Mouse (Mus musculus) embryonic stem cell, embryonic (primary cell): ENCODE measurements around the gene Ppp4r4.

Experiments
- CTCF ChIA-PET, 4 experiments: fragments of 300-600 bp in 2 of 4; fragments of 350-600 bp in 2 of 4; sonication (Branson Sonifier 250); formaldehyde crosslinking; loops; one replicate each; lab custom pipeline; 2022; ENCODE audit warnings: inconsistent platforms in 2 of 4; lab: Charles Lee
- POLR2A ChIA-PET, 4 experiments: fragments of 300-600 bp in 2 of 4; fragments of 350-600 bp in 2 of 4; sonication (Branson Sonifier 250); formaldehyde crosslinking; loops; one replicate each; lab custom pipeline; 2022; ENCODE audit warnings: antibody characterized with exemption in 4 of 4, inconsistent platforms in 1 of 4; lab: Charles Lee

Ppp4r4 gene

DNA sequence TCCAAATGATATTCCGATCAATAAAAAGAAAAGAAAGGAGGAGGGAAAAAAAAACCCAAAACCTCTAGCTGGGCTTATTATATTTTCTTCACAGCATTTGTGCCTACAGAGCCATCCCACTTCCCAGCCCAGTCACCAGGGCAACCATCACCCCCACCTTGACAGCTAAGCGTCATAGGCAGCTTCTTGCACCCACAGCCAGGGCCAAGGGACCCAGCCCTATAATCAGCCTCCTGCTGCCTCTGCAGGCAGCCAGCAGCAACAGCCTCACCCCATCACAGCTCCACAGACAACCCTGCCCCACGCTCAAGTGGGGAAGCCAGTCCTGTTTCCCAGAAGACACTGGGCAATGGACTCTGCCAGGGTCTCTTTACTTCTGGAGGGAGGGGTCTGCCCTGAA, 17.7 kb upstream of the Ppp4r4 start:
- POLR2A ChIA-PET: interaction anchor here in 2 of 4 experiments (0.9 to 1.5 kb wide), 3 partner anchors 9 to 89 kb away, joined by 3 to 7 read pairs (median 3); partner anchors contain the start of gene Ddx24 (in 1 of the 2)
- CTCF ChIA-PET: no interaction called here

- POLR2A ChIA-PET: interaction anchor here in 1 of 4 experiments (0.7 to 0.9 kb wide), 2 partner anchors 16 to 90 kb away, joined by 3 to 4 read pairs; partner anchors contain the start of genes Ddx24 and Ppp4r4
- CTCF ChIA-PET: interaction anchor here in 1 of 4 experiments (0.5 kb wide), 1 partner anchor 372 kb away, joined by 10 read pairs; no protein-coding TSS in a partner anchor
Measured at GRCm38 (mm10) chr12:103515638-103516037, 16.4 kb upstream of the Ppp4r4 start.

DNA sequence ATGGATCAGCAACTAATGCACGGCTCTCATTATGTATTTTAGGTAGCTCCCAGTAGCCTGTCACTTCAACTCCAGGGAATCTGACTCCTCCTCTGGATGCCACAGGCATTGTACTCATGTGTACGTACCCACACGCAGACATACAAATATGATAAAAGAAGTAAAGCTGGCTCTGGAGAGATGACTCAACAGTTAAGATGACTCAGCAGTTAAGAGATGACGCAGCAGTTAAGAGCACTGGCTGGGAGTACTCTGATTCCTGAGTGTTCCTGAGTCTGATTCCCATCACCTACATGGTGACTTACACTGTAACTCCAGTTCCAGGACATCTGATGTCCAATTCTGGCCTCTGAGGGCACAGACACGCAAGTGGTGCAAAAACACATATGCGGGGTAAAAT, 13.4 kb upstream of the Ppp4r4 start:
- POLR2A ChIA-PET: no interaction called here
- CTCF ChIA-PET: interaction anchor here in 2 of 4 experiments (0.5 to 0.6 kb wide), 2 partner anchors 26 to 1058 kb away, joined by 3 to 4 read pairs; no protein-coding TSS in a partner anchor

- ChIA-PET CTCF (no interaction called here), POLR2A (no interaction called here)
Measured at GRCm38 (mm10) chr12:103530596-103530995, 1.5 kb upstream of the Ppp4r4 start.

- ChIA-PET CTCF (interaction anchor here (0.5 to 2.2 kb wide), 10 partner anchors 11 to 1895 kb away, joined by 3 to 13 read pairs (median 4); partner anchors contain the start of gene Ddx24 (in 2 of the 4)), POLR2A (interaction anchor here in 3 of 4 experiments (0.5 to 2.6 kb wide), 15 partner anchors 10 to 1064 kb away, joined by 3 to 11 read pairs (median 4); partner anchors contain the start of genes Ddx24 (in 2 of the 3), Golga5 (in 1 of the 3), Moap1 (in 1 of the 3) and Tmem251 (in 1 of the 3))
Measured at GRCm38 (mm10) chr12:103532649-103533395, 739 bp downstream of the Ppp4r4 start.

DNA sequence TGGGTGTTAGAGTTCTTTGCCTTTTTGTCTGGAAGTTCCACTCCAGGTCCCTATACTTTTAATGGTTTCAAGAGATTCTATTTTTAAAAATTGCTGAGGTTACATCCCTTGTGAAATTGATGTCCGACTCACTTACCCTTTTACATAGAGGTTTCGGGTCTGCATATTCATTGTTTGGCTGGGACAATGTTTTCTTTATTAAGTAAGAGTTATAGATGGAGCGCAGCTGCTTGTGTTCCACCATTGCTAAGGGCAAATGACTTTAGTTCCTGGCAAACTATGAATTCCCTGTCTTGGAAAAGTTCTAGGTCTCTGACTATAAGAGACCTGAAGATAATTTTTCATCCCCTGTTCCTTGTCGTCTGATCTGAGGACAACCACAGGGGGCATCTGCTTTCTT, 8.3 kb downstream of the Ppp4r4 start:
- POLR2A ChIA-PET: no interaction called here
- CTCF ChIA-PET: no interaction called here

GRCm38 (mm10) chr12:103543351-103543750, 11.3 kb downstream of the Ppp4r4 start:
- POLR2A ChIA-PET: interaction anchor here in 1 of 4 experiments (0.8 kb wide), 1 partner anchor 11 kb away, joined by 4 read pairs; the partner anchor contains the start of gene Ppp4r4
- CTCF ChIA-PET: interaction anchor here (0.6 to 1.8 kb wide), 19 partner anchors 10 to 118 kb away, joined by 3 to 13 read pairs (median 4); partner anchors contain the start of genes Ppp4r4 (in 4 of the 4) and Ddx24 (in 1 of the 4)

GRCm38 (mm10) chr12:103544213-103544612, 12.1 kb downstream of the Ppp4r4 start:
- ChIA-PET CTCF (interaction anchor here (0.6 to 1.8 kb wide), 25 partner anchors 9 to 188 kb away, joined by 3 to 13 read pairs (median 4); partner anchors contain the start of genes Ppp4r4 (in 4 of the 4) and Ddx24 (in 2 of the 4)), POLR2A (interaction anchor here in 3 of 4 experiments (0.7 to 1.2 kb wide), 3 partner anchors 12 to 104 kb away, joined by 3 to 4 read pairs (median 3); partner anchors contain the start of gene Ppp4r4 (in 2 of the 3))

DNA sequence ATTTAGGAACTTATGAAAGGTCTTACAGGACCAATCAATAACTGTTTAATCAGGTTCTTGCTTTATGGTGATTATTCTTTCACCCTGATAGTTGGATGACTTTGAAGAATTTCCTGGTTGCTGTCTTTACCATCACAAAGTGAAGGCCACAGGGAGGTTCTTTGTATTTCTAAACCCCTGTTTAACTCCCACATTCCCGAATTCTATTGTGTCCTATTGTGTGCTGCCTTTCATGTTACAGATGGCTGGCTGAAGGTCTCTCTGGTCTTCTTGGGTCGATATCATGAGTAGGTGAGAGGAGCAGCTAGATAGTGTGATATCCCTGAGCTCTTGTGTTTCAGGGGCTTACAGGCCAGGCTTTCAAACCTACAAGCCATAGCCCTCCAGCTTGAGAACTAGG, 15.4 kb downstream of the Ppp4r4 start:
- ChIA-PET POLR2A (interaction anchor here in 1 of 4 experiments (1.0 kb wide), 1 partner anchor 14 kb away, joined by 3 read pairs; no protein-coding TSS in a partner anchor), CTCF (interaction anchor here in 1 of 4 experiments (0.6 kb wide), 1 partner anchor 635 kb away, joined by 6 read pairs; no protein-coding TSS in a partner anchor)

- CTCF ChIA-PET: no interaction called here
- POLR2A ChIA-PET: interaction anchor here in 1 of 4 experiments (1.2 kb wide), 1 partner anchor 17 kb away, joined by 4 read pairs; the partner anchor contains the start of gene Ppp4r4
Measured at GRCm38 (mm10) chr12:103548526-103548925, 16.4 kb downstream of the Ppp4r4 start.

DNA sequence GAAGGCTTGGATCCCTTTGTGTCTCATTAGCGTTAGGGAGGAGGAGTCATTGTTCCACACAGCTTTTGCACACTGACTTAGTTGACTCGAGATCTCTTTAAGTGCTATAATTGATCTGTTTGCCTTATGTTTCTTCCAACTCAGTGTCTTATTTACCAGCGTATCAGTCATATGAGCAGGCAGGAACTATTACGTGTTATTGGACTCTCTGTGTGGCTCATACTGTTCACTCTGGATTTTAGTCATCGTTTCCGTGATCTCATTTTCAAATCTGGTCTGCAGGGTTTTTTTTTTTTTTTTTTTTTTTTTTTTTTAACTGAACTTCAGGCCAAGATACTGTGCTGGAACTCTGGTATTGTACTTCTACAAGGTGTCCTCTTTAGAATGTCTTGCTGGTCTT, 18.0 kb downstream of the Ppp4r4 start:
- ChIA-PET CTCF (no interaction called here), POLR2A (no interaction called here)

GRCm38 (mm10) chr12:103551422-103551821, 19.3 kb downstream of the Ppp4r4 start:
- CTCF ChIA-PET: interaction anchor here in 2 of 4 experiments (0.6 to 1.0 kb wide), 2 partner anchors 11 to 1042 kb away, joined by 3 read pairs; no protein-coding TSS in a partner anchor
- POLR2A ChIA-PET: no interaction called here

DNA sequence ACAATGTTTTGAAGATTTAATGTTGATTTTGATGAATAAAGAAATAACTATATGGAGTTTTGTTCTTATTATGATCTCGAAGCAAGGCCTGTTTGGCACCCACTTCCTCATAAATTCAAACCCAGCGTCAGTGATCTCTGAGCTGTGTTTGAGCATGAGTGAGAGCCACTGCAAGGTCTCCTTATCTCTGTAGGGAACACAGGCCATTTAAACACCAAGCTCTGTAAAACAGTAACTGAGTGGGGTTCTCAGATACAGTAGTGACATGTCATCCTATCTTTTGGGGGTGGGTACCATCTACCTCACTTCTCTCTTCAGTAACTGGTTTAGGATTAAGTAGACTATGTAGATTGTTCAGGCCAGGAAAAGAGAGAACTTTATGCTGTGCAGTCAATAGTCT, 20.4 kb downstream of the Ppp4r4 start:
- POLR2A ChIA-PET: no interaction called here
- CTCF ChIA-PET: interaction anchor here in 2 of 4 experiments (0.5 to 0.7 kb wide), 3 partner anchors 695 to 1165 kb away, joined by 4 read pairs; no protein-coding TSS in a partner anchor

GRCm38 (mm10) chr12:103553497-103553896, 21.4 kb downstream of the Ppp4r4 start:
- ChIA-PET POLR2A (interaction anchor here in 1 of 4 experiments (0.8 kb wide), 1 partner anchor 8 kb away, joined by 3 read pairs; no protein-coding TSS in a partner anchor), CTCF (interaction anchor here in 3 of 4 experiments (0.6 to 1.4 kb wide), 6 partner anchors 9 to 409 kb away, joined by 3 to 7 read pairs (median 3); no protein-coding TSS in a partner anchor)

GRCm38 (mm10) chr12:103556856-103557255, 24.8 kb downstream of the Ppp4r4 start:
- CTCF ChIA-PET: no interaction called here

DNA sequence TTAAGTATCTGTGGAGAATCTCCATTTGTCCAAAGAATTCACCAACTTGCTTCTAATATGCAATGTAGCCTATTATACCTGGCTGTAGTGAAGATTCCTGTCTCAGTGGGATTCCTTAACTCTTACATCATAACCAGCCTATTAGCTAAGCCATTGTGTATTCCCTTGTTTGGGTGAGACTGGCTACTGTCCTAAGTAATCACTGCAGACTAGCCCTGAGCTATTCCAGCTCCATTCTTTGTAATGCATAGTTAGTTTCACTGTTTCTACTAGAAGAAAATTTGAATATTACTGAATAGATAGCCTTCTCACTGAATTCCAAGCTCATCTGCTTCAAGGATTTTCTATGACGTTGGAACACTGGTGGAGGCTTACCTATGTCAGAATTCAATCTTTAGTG, 32.6 kb downstream of the Ppp4r4 start:
- CTCF ChIA-PET: no interaction called here
- POLR2A ChIA-PET: interaction anchor here in 1 of 4 experiments (0.5 kb wide), 1 partner anchor 851 kb away, joined by 15 read pairs; no protein-coding TSS in a partner anchor

More at GRCm38 (mm10) chr12:103556856-103557255, 24.8 kb downstream of the Ppp4r4 start:
- POLR2A ChIA-PET: interaction anchor here in 1 of 4 experiments (0.5 kb wide), 1 partner anchor 152 kb away, joined by 3 read pairs; no protein-coding TSS in a partner anchor

- CTCF ChIA-PET: no interaction called here
Measured at GRCm38 (mm10) chr12:103565151-103565550, 33.1 kb downstream of the Ppp4r4 start.

DNA sequence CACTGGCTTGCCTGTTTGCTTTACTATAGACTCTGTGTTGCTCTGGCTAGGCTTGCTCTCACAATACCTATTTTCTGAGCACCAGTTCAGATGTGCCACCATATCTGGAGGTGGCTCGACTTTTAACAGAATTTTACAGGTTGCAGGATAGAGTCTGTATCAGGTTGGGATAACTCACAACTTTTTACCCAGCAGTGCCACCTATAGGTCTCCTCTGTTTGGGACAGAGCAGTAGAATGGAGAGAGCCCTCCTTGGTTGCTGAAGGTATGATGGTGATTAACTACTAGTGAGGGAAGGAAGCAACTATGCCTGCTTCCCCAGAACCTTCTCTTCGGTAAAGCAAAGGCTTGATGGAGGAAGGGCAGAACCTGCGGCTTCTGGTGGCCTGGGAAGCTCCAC, 35.0 kb downstream of the Ppp4r4 start:
- ChIA-PET POLR2A (no interaction called here), CTCF (interaction anchor here in 1 of 4 experiments (1.4 kb wide), 1 partner anchor 10 kb away, joined by 3 read pairs; no protein-coding TSS in a partner anchor)

More at GRCm38 (mm10) chr12:103565151-103565550, 33.1 kb downstream of the Ppp4r4 start:
- POLR2A ChIA-PET: interaction anchor here in 1 of 4 experiments (0.5 kb wide), 1 partner anchor 851 kb away, joined by 15 read pairs; no protein-coding TSS in a partner anchor
